Mouse (Mus musculus): ENCODE measurements around the gene Slco3a1. TPM values are rescaled to one million over a fixed set of nuclear protein-coding genes. Genes with fewer than 3 reads are reported as not detected.

Slco3a1 gene
- polyA plus RNA-seq, 2 experiments, result 0.69 to 1.1 TPM

- Histone ChIP-seq H3K9ac (replicated peaks) (no peak overlapping the region), H3K27me3 (ENCODE audit: control insufficient read depth, insufficient read depth, low read length) (no peaks in the 10 kb centered on the region), H3K4me2 (ENCODE audit: low read depth) (no peak overlapping the region), H3K9me3 (ENCODE audit: control insufficient read depth, low read length) (no peaks in the 10 kb centered on the region), H3K36me3 (replicated peaks; ENCODE audit: control insufficient read depth, insufficient read depth, low read depth) (no peaks in the 10 kb centered on the region), H3K27ac (no peak overlapping the region), H3K4me3 (ENCODE audit: insufficient read depth in 1 of 2, low read depth in 2 of 2, low read length in 2 of 2) (no peak overlapping the region), H3K4me1 (replicated peaks; ENCODE audit: control insufficient read depth in 2 of 2, insufficient read depth in 2 of 2, low read length in 1 of 2) (no peaks in the 10 kb centered on the region)
- WGBS (ENCODE audit: insufficient replicate concordance), result 59% methylated on average over 3 of the region's 3 CpGs
- ATAC-seq (ENCODE audit: insufficient read depth) (no peak), DNase-seq (ENCODE audit: low read depth in 3 of 3, low spot score in 3 of 3) (no peak)
- no peak for TF ChIP-seq EP300 (IDR thresholded peaks at IDR 0.05; ENCODE audit: low read depth)
Observed at GRCm38 (mm10) chr7:74256291-74256690, 298.3 kb downstream of the Slco3a1 start.

- Histone ChIP-seq H3K4me3 (ENCODE audit: insufficient read depth in 1 of 2, low read depth in 2 of 2, low read length in 2 of 2) (no peak overlapping the region), H3K9ac (replicated peaks) (no peak overlapping the region), H3K36me3 (replicated peaks; ENCODE audit: control insufficient read depth, insufficient read depth, low read depth) (no peaks in the 10 kb centered on the region), H3K27ac (no peak overlapping the region), H3K27me3 (ENCODE audit: control insufficient read depth, insufficient read depth, low read length) (no peaks in the 10 kb centered on the region), H3K4me1 (replicated peaks; ENCODE audit: control insufficient read depth in 2 of 2, insufficient read depth in 2 of 2, low read length in 1 of 2) (no peaks in the 10 kb centered on the region), H3K9me3 (ENCODE audit: control insufficient read depth, low read length) (no peaks in the 10 kb centered on the region), H3K4me2 (ENCODE audit: low read depth) (no peak overlapping the region)
- 58% methylated on average over 2 of the region's 2 CpGs for WGBS (ENCODE audit: insufficient replicate concordance)
- no peak for ATAC-seq (ENCODE audit: insufficient read depth)
- no peak for DNase-seq (ENCODE audit: low read depth in 3 of 3, low spot score in 3 of 3)
- TF ChIP-seq CTCF (IDR thresholded peaks at IDR 0.05; ENCODE audit: low read depth) (no peak), EP300 (IDR thresholded peaks at IDR 0.05; ENCODE audit: low read depth) (no peak)
Observed at GRCm38 (mm10) chr7:74252066-74252465, 302.5 kb downstream of the Slco3a1 start.

DNA sequence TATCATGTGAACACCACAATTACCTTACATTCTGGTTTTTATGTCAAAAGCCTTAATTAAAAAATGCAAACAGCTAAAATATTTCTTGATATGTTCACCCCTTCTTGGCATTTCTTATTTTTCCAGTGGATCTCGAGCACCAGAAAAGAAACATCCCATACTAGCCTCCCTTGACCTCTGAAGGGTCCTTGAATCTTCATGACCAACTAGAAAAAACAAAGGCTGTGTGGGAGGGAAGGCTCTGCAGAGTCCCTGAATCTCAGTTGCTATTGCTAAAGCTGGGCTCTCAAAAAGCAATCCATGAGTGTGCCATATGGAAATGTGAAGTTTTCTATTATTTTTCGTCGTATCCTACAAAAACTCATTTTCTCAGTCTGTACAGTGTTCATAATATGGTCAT, 313.3 kb downstream of the Slco3a1 start:
- H3K27ac ChIP-seq, result no peak overlapping the region
- no peaks in the 10 kb centered on the region for H3K27me3 ChIP-seq (ENCODE audit: control insufficient read depth, insufficient read depth, low read length)
- H3K36me3 ChIP-seq (replicated peaks; ENCODE audit: control insufficient read depth, insufficient read depth, low read depth), result no peaks in the 10 kb centered on the region
- no peak overlapping the region for H3K4me2 ChIP-seq (ENCODE audit: low read depth)
- H3K9me3 ChIP-seq (ENCODE audit: control insufficient read depth, low read length), result no peaks in the 10 kb centered on the region
- ATAC-seq (ENCODE audit: insufficient read depth), result no peak
- WGBS (ENCODE audit: insufficient replicate concordance), result 60% methylated on average over 3 of the region's 3 CpGs
- TF ChIP-seq EP300 (IDR thresholded peaks at IDR 0.05; ENCODE audit: low read depth), result no peak
- TF ChIP-seq CTCF (IDR thresholded peaks at IDR 0.05; ENCODE audit: low read depth), result no peak
- no peak for DNase-seq (ENCODE audit: low read depth in 3 of 3, low spot score in 3 of 3)
- no peaks in the 10 kb centered on the region for H3K4me1 ChIP-seq (replicated peaks; ENCODE audit: control insufficient read depth in 2 of 2, insufficient read depth in 2 of 2, low read length in 1 of 2)
- no peak overlapping the region for H3K9ac ChIP-seq (replicated peaks)
- H3K4me3 ChIP-seq (ENCODE audit: insufficient read depth in 1 of 2, low read depth in 2 of 2, low read length in 2 of 2), result no peak overlapping the region

- 37% methylated on average over 4 of the region's 4 CpGs for WGBS (ENCODE audit: insufficient replicate concordance)
- no peak for DNase-seq (ENCODE audit: low read depth in 3 of 3, low spot score in 3 of 3)
- no peak for TF ChIP-seq EP300 (IDR thresholded peaks at IDR 0.05; ENCODE audit: low read depth)
Observed at GRCm38 (mm10) chr7:74240459-74241172, 314.0 kb downstream of the Slco3a1 start.

More at GRCm38 (mm10) chr7:74240459-74241172, 314.0 kb downstream of the Slco3a1 start:
- Histone ChIP-seq H3K9me3 (ENCODE audit: control insufficient read depth, low read length) (no peaks in the 10 kb centered on the region), H3K27me3 (ENCODE audit: control insufficient read depth, insufficient read depth, low read length) (no peaks in the 10 kb centered on the region), H3K4me2 (ENCODE audit: low read depth) (no peak overlapping the region), H3K27ac (no peak overlapping the region), H3K4me1 (replicated peaks; ENCODE audit: control insufficient read depth in 2 of 2, insufficient read depth in 2 of 2, low read length in 1 of 2) (no peaks in the 10 kb centered on the region), H3K36me3 (replicated peaks; ENCODE audit: control insufficient read depth, insufficient read depth, low read depth) (no peaks in the 10 kb centered on the region), H3K9ac (replicated peaks) (no peak overlapping the region), H3K4me3 (ENCODE audit: insufficient read depth in 1 of 2, low read depth in 2 of 2, low read length in 2 of 2) (no peak overlapping the region)
- ATAC-seq (ENCODE audit: insufficient read depth), result no peak

Small RNA genes within 50 kb of the gene (microRNA-seq; reads per million reads assigned to microRNA genes)
- not detected for gene Gm27459
